Mouse (Mus musculus): ENCODE data around the gene Unc5cl.

Gene Unc5cl

DNA sequence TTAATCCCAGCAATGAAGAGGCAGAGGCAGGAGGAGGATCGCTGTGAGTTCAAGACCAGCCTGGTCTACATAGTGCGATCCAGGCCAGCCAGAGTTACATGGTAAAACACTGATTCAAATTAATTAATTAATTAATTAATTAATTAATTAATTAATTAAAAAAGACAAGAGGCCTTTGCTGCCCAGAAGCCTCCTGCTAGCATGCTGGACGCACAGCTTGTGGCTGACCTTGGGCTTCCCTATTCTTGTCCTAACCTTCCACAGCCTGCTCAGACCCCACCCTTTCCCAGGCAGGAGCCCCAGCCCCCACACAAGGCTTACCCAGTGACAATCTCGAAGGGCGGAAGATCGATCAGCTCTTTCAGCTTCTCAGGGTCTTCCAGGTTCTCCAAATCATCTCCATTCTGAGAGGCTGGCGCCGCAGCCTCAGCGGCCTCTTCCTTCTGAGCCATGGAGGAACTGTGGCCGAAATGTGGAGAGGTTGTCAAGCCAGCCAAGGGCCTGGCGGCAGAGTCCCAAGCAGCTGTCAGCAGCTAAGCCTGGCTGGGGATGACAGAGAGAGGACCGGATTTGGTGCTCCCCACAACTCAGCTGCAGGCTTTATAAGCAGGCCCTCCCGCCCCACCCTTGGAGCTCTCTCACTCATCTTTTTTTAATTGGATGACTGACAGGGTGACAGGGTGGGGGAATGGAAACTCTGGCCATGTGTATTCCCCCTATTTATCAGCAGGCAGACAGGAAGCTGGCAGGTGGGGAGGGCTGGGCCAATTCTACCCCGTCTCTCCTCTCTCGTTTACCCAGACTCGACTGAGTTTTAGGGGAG, 22.3 kb upstream of the Unc5cl start, which contains the start of gene Apobec2:
Apobec2 (minus strand) TSS at position 773 of the 823 bp plus-strand sequence.
- no peak for DNase-seq

GRCm38 (mm10) chr17:48433006-48433655, 21.6 kb upstream of the Unc5cl start:
- no peak for DNase-seq

DNA sequence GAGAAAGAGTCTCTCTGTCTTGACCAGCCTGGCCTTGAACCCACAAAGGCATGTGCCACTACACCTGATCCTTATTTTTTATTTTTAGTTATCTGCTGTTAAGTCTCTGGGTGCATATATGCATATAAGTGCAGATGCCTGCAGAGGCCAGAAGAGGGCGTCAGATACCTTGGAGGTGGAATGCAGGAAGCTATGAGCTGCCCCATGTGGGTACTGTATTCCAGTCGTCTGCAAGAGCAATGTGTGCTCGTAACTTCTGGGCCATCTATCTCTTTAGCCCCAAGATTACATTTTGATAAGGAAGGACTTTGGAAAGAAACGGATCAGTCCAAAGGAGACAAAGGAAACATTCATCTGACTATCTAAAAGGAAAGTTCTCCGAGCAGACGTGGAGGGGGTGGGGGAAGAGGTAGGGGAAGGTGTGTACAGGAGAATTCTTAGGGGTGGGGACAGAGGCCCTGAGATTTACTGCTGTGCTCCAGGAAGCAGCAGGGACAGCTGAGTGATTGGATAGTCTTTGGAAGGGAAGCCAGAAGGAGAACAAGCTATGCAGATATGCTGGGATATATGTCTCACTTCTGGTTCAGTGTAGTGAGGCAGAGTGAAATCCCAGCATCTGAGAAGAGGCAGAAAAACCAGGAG, 20.9 kb upstream of the Unc5cl start:
- no peak for DNase-seq

GRCm38 (mm10) chr17:48434479-48434878, 20.2 kb upstream of the Unc5cl start:
- no peak for DNase-seq

GRCm38 (mm10) chr17:48436487-48436886, 18.2 kb upstream of the Unc5cl start:
- peak; percentile 27 for DNase-seq

- DNase-seq: no peak
These were observed 17.2 kb upstream of the Unc5cl start for GRCm38 (mm10) chr17:48437421-48437911.

GRCm38 (mm10) chr17:48442745-48443457, 11.8 kb upstream of the Unc5cl start:
- DNase-seq: peak; percentile 57

- DNase-seq: peak; percentile 64
These were observed 11.1 kb upstream of the Unc5cl start for GRCm38 (mm10) chr17:48443542-48444145.

DNA sequence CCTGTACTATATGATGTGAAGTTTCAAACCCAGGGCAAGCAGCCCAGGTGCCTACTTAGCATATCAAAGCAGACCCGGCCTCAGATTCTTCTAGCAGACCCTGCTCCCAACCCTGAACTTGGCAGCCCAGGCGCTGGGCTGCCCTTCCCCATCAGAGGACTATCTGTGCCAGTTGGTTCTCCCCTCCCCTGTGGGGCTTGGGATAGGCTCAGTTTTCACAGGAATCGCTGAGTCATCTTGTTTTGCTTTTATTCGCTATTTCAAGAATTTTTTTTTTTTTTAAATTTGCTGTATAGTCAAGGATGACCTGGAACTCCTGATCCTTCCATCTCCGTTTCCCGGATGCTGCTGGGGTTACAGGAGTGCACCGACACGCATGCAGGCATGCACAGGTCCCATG, 7.0 kb upstream of the Unc5cl start:
- no peak for DNase-seq

- no peak for DNase-seq
These were observed 3.9 kb upstream of the Unc5cl start for GRCm38 (mm10) chr17:48450666-48451352.

DNA sequence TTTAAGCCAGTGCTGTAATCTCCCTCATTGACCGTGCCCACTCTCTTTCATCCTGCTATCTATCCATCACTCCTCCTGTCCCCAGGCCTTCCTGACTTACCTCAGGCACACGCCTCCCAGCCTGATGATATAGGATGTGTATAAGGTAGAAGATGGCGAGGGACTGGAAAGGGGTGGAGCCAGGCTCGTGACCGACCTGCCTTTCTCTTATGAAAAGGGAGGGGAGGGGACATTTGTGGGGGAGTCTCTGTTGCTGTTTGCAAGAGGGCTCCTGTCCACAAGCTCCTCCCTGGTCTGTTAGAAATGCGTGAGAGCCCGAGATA, 3.4 kb upstream of the Unc5cl start, which contains the start of gene Tspo2:
Tspo2 (minus strand) TSS at position 170 of the 323 bp plus-strand sequence.
- no peak for DNase-seq

DNA sequence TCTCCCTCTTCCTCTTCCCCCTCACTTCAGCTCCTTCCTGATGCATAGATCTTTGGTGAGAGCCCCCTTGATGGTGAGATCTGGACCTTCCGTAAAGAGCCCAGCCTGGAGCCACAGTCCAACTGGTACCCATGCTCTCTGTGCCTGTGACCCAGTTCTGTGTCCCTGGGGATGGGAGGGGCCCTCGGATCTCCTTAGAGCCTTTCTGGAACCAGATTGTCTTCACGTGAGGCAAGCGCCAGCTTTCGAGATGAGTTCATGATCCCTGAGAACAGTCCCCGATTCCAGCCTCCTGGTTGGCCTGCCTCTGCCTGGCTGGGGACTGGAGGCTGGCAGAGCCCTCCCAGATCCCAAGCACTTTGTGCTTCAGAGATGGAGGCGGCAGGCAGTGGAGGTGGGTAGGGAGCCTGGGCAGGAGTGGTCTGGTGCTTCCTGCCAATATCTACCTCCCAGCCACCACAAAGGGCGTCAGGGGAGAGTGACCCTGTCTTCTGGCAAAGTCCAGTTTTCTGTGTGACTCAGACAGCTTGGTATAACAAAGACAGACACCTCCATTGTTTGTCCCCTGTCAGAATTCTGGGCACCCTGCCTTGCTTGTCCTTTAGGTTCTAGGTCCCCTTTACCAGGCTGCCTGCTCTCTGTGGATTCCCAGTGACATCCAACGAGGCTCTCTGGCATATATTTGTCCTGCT, 2.8 kb upstream of the Unc5cl start:
- no peak for DNase-seq

DNA sequence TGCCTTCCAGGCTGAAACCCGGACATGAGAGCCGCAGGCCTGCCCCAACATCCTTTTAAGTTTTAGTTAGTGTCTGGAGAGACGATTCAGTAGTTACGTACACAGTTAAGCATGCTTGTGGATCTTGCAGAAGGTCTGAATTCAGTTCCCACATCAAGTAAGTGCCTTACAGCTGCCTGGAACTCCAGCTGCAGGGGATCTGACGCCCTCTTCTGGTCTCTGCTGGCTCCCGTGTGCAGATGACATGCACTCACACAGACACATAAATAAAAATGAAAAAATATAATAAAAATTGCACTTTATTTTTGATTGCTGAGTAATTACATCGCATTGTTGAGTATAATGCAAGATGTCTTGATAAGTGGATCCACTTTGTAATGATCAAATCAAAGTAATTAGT, 1.2 kb upstream of the Unc5cl start:
- no peak for DNase-seq

GRCm38 (mm10) chr17:48454190-48454589, 511 bp upstream of the Unc5cl start:
- no peak for DNase-seq

DNA sequence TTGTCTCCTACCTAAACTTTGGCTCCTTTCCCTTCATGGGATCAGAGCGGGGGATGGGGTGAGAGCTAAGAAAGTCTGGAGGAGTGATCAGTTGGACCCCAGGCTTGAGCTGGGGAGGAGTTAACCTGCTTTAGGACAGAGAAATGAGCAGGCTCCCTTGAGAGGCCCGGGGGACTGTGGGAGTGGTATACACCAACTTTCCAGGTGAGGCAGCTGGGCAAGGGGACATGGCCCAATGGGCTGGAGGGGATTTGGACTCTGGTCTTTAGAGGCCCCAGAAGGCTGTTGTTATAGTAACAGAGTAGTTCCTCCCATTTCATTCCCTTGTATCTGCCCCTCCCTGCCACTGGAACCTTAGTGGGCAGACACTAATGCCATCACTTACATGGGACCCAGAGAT, 1.3 kb downstream of the Unc5cl start:
- DNase-seq: no peak

GRCm38 (mm10) chr17:48457971-48458653, 3.4 kb downstream of the Unc5cl start:
- DNase-seq: no peak

GRCm38 (mm10) chr17:48462096-48462495, 7.4 kb downstream of the Unc5cl start:
- no peak for DNase-seq

- DNase-seq: no peak
These were observed 8.7 kb downstream of the Unc5cl start for GRCm38 (mm10) chr17:48463391-48463790.

DNA sequence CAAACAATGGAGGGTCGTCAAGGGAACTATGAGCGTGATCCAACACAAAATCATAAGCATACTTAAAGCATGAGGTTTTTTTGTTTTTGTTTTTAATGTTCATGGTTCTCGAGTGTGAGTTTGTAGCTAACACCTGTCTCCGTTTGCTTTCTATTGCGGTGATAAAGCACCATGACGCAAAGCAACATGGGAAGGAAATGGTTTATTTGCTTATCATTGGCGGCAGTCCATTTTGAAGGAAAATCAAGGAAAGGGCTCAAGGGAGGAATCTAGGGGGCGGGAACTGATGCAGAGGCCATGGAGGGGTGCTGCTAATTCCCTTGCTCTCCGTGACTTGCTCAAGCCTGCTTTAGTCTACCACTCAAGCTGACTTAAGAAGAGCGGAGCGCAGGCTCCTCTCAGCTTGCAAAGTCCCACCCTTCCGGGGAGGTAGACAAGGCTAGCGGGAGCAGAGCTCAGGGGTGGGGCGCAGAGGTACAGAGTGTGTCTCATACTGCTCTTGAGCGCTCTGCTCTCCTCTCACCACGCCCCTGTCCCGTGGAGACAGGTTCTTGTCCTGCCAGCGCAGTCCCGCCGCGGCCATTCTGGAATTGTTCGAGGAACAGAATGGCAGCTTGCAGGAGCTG, 12.2 kb downstream of the Unc5cl start:
- no peak for DNase-seq
